Mouse (Mus musculus) C2C12 (cell line): ENCODE data around the gene Pex1. TPM values are rescaled to one million over a fixed set of nuclear protein-coding genes. Genes with fewer than 3 reads are reported as not detected.

Source experiments
- H3K27me3 ChIP-seq: one replicate; pipeline ENCODE4 v1.6.1; 2011; ENCODE audit not compliant: control insufficient read depth, insufficient read depth, insufficient read length
- H3K36me3 ChIP-seq: one replicate; pipeline ENCODE4 v1.6.1; 2011; ENCODE audit not compliant: control insufficient read depth, insufficient read depth
- H3K4me3 ChIP-seq: one replicate; pipeline ENCODE4 v1.5.1; 2011; ENCODE audit warnings: mild to moderate bottlenecking, control low read depth; ENCODE audit not compliant: poor library complexity, insufficient read depth, severe bottlenecking
- H3K79me2 ChIP-seq: one replicate; pipeline ENCODE4 v1.6.1; 2011; ENCODE audit not compliant: control insufficient read depth, insufficient read depth
- H3K79me3 ChIP-seq: one replicate; pipeline ENCODE4 v1.6.1; 2011; ENCODE audit warnings: low read depth, control low read depth
- H3ac ChIP-seq: one replicate; pipeline ENCODE3; 2011; ENCODE audit warnings: low read depth; ENCODE audit not compliant: control insufficient read depth, insufficient read length
- CEBPB ChIP-seq: IDR thresholded peaks from one replicate; pipeline ENCODE4 v1.6.1; 2011; ENCODE audit warnings: low read depth, mild to moderate bottlenecking, control low read depth, moderate library complexity
- CTCF ChIP-seq: IDR thresholded peaks from one replicate; pipeline ENCODE4 v1.5.1; 2011; ENCODE audit not compliant: control insufficient read depth, insufficient read depth, insufficient read length
- FOSL1 ChIP-seq: IDR thresholded peaks from one replicate; pipeline ENCODE4 v1.8.0; 2011; ENCODE audit warnings: mild to moderate bottlenecking, low read length; ENCODE audit not compliant: poor library complexity, insufficient read depth, severe bottlenecking
- MAX ChIP-seq: IDR thresholded peaks from one replicate; pipeline ENCODE4 v1.6.1; 2011; ENCODE audit warnings: mild to moderate bottlenecking, control low read depth
- MYOD1 ChIP-seq: IDR thresholded peaks from one replicate; pipeline ENCODE4 v1.6.1; 2011; ENCODE audit warnings: low read depth; ENCODE audit not compliant: control insufficient read depth, insufficient read length
- MYOG ChIP-seq: IDR thresholded peaks from one replicate; pipeline ENCODE4 v1.6.1; 2011; ENCODE audit not compliant: control insufficient read depth, insufficient read length; ENCODE audit errors: extremely low read depth
- USF1 ChIP-seq: IDR thresholded peaks from one replicate; pipeline ENCODE4 v1.6.1; 2011; ENCODE audit warnings: low read depth, mild to moderate bottlenecking, control low read depth, moderate library complexity
- polyA plus RNA-seq: library from polyadenylated mRNA; unstranded; fragments of >200 nt; fragmentation: generic; extraction: Trizol; gene quantifications from one replicate; pipeline ENCODE4 v1.2.1, GENCODE M21; 2012; ENCODE audit warnings: missing spikeins

Pex1 gene
- polyA plus RNA-seq, 1 experiment = 3.3 TPM

DNA sequence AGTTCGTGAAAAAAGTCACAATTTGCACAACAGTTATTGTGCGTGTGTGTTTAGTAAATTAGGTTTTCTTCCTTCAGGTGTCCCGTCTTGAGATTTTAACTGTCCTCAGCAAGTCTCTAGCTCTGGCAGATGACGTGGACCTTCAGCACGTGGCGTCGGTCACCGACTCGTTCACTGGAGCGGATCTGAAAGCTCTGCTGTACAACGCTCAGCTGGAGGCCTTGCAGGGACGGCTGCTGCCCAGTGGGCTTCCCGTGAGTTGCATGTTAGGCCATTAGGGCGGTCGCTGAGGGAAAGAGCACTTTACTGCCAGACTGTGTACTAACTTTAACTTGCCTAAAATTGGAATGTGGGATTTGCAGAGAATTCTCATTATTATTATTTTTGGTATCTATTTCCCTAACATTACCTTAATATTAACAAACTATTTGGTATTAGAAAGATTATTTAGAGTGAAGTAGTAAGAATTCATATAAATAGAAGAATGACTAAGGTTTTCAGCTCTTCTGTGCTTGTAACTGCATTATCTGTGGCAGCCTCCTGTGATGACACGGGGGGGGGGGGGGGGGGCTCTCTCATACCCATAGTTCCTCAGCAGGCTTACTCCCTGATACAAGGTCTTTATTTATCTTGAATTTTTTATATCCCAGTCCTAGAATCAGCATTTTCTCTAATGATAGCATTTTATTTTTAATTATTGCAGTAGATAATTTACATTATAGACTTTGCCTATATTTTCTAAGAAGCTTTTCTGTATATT is 35.8 kb downstream of the Pex1 start:
- Histone ChIP-seq H3ac (no peak overlapping the region), H3K36me3 (peaks cover 8% of the 10 kb centered on the region), H3K27me3 (no peaks in the 10 kb centered on the region), H3K79me3 (no peaks in the 10 kb centered on the region), H3K4me3 (no peak overlapping the region), H3K79me2 (no peaks in the 10 kb centered on the region)
- no peak for TF ChIP-seq FOSL1
- no peak for TF ChIP-seq MAX
- no peak for TF ChIP-seq MYOD1
- TF ChIP-seq USF1 = no peak

DNA sequence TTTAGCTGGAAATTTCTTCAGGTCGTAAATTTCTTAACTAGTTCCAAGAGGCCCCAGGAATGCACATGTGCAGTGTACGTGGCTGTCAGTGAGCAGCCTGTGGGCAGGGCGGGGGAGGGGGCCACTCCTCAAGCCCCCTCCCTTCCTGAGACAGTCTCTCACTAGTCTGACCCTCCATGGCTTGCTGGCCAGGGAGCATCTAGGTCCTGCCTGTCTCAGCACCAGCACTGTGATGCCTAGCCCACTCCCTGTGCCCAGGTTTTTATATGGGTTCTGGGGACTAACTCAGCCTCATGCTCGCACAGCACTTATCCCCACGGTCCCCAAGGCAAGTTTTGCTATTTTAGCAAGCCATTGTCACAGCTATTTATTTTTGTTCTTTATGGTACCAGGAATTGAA is 36.4 kb downstream of the Pex1 start:
- Histone ChIP-seq H3K27me3 (no peaks in the 10 kb centered on the region), H3K4me3 (no peak overlapping the region), H3K36me3 (peaks cover 12% of the 10 kb centered on the region), H3ac (no peak overlapping the region), H3K79me2 (no peaks in the 10 kb centered on the region), H3K79me3 (no peaks in the 10 kb centered on the region)
- TF ChIP-seq MYOG = no peak
- no peak for TF ChIP-seq FOSL1
- TF ChIP-seq CEBPB = no peak
- TF ChIP-seq USF1 = no peak
- no peak for TF ChIP-seq CTCF
- no peak for TF ChIP-seq MYOD1
- no peak for TF ChIP-seq MAX

DNA sequence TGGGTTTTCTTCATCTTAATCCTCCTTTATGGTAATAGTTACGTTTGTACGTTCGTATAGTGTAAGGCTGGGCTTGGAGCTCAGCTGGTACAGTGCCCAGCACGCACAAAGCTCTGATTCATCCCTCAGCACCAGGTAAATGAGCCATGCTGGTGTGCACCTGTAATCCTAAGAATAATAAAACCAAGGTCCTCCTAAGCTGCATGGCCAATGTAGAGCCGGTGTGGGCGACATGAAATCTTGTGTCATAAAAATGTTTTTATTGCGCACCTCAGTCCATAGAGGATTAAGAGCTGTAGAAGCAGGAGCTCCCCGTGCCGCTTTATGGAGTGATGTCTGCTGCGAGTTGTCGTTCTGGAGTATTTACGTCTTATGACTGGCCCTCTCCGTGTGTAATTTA is 37.4 kb downstream of the Pex1 start:
- no peak overlapping the region for H3ac ChIP-seq
- H3K27me3 ChIP-seq = no peaks in the 10 kb centered on the region
- no peak overlapping the region for H3K4me3 ChIP-seq
- peaks cover 12% of the 10 kb centered on the region for H3K36me3 ChIP-seq
- TF ChIP-seq CTCF (no peak), MAX (no peak), CEBPB (no peak), FOSL1 (no peak), MYOG (no peak), USF1 (no peak), MYOD1 (no peak)
- H3K79me2 ChIP-seq = no peaks in the 10 kb centered on the region
- H3K79me3 ChIP-seq = no peaks in the 10 kb centered on the region

DNA sequence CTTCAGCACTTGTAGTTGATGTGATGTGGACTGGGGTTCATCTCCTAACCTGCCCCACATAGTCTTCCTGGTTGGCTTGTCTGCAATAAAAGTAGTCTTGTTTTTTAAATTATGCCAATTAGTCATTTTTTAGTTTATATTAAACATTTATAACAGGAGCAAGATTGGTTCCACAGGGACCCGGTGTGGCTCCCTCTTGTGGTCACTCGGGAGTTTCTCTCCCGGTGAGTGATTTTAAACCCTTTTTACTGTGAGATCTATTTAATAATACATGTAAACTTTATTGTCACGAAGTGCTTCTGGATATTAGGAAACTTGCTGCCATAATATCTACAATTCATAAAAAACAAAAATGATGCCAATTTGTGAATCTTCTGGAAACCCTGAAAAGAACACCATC is 38.1 kb downstream of the Pex1 start:
- no peak for TF ChIP-seq FOSL1
- no peak for TF ChIP-seq CEBPB
- TF ChIP-seq CTCF = no peak
- no peak for TF ChIP-seq USF1
- no peak for TF ChIP-seq MAX
- no peak for TF ChIP-seq MYOG
- TF ChIP-seq MYOD1 = no peak

DNA sequence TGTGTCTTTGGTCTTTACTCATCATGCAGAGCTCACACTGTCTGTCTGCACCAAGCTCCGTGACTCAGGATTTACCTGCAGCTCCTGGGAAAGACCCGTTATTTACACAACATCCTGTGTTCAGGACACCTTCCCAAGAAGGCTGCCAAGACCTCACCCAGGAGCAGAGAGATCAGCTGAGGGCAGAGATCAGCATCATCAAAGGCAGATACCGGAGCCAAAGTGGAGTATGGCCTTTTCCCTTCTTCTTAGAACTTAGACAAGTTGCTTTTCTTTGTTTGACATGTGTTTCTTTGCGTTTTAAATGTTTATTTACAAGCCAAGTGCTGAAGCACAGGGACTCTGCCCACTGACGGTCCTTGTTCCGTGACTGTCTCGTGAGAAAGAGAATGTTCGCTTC is 39.4 kb downstream of the Pex1 start:
- no peak overlapping the region for H3ac ChIP-seq
- no peaks in the 10 kb centered on the region for H3K79me3 ChIP-seq
- H3K4me3 ChIP-seq = no peak overlapping the region
- no peak for TF ChIP-seq USF1
- TF ChIP-seq MYOG = no peak
- TF ChIP-seq MYOD1 = no peak
- TF ChIP-seq CTCF = no peak
- TF ChIP-seq FOSL1 = no peak
- TF ChIP-seq MAX = no peak
- no peak for TF ChIP-seq CEBPB
- peaks cover 22% of the 10 kb centered on the region for H3K36me3 ChIP-seq
- no peaks in the 10 kb centered on the region for H3K27me3 ChIP-seq
- no peaks in the 10 kb centered on the region for H3K79me2 ChIP-seq

More for the DNA sequence above, 38.1 kb downstream of the Pex1 start:
- no peaks in the 10 kb centered on the region for H3K79me2 ChIP-seq
- no peak overlapping the region for H3K4me3 ChIP-seq
- no peak overlapping the region for H3ac ChIP-seq
- no peaks in the 10 kb centered on the region for H3K79me3 ChIP-seq
- peaks cover 12% of the 10 kb centered on the region for H3K36me3 ChIP-seq
- no peaks in the 10 kb centered on the region for H3K27me3 ChIP-seq

DNA sequence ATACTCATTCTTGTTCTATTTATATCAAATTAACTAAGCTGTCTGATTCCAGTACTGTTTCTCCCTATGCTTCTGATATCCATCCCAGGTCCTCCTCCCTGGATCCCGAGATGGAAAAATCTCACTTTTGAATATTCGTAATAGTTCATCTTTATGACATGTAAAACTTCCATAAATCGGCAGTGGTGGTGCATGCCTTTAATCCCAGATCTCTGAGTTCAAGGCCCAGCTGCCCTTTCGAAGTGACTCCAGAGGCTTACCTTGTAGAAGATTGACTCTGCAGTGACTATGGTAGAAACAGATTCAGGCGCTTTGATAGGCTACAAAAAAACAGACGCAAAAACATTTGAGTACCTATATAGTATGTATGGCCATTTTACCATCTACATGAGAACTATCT is 48.8 kb downstream of the Pex1 start:
- Histone ChIP-seq H3K4me3 (no peak overlapping the region), H3K36me3 (peaks cover 37% of the 10 kb centered on the region), H3ac (no peak overlapping the region), H3K79me2 (peaks cover 32% of the 10 kb centered on the region), H3K27me3 (no peaks in the 10 kb centered on the region), H3K79me3 (peaks cover 19% of the 10 kb centered on the region)
- TF ChIP-seq FOSL1 (no peak), MAX (no peak), MYOD1 (no peak), CTCF (no peak), USF1 (no peak), MYOG (no peak), CEBPB (no peak)
